Mouse (Mus musculus): ENCODE data around the gene Nectin1. TPM values are rescaled to one million over a fixed set of nuclear protein-coding genes. Genes with fewer than 3 reads are reported as not detected.

Nectin1 gene
- polyA plus RNA-seq (2012; rRNA removed), result 1.2 and 1.5 TPM in 2 replicates
- 1.1 and 1.5 TPM in 2 replicates for polyA plus RNA-seq (2014; fragmentation: Nextera tagmentation; extraction: Ambion mirVana)

GRCm38 (mm10) chr9:43743647-43744137 lies at the start of gene Nectin1:
TSS of gene Nectin1 (plus strand) at chr9:43743984.
- peak; percentile 77 for ATAC-seq (ENCODE audit: insufficient read depth)
- no peak within 1 kb of the TSS; the same call in 1 of the 2 replicates for H3K9ac ChIP-seq (replicated peaks)
- H3K36me3 ChIP-seq (replicated peaks; ENCODE audit: control insufficient read depth, insufficient read depth, low read depth), result no peaks in the 10 kb centered on the region
- H3K27me3 ChIP-seq (ENCODE audit: control insufficient read depth, insufficient read depth, low read length), result peaks cover 28% of the 10 kb centered on the region
- 0% methylated on average over 42 of the region's 51 CpGs for WGBS (ENCODE audit: insufficient replicate concordance)
- no peak within 1 kb of the TSS for H3K27ac ChIP-seq
- no peaks in the 10 kb centered on the region for H3K4me1 ChIP-seq (replicated peaks; ENCODE audit: control insufficient read depth in 2 of 2, insufficient read depth in 2 of 2, low read length in 1 of 2)
- H3K4me2 ChIP-seq (ENCODE audit: low read depth), result peak within 1 kb of the TSS; percentile 70
- peak within 1 kb of the TSS; percentile 50 to 52 for H3K4me3 ChIP-seq (ENCODE audit: insufficient read depth in 1 of 2, low read depth in 2 of 2, low read length in 2 of 2)
- DNase-seq (ENCODE audit: low read depth in 3 of 3, low spot score in 3 of 3), result peak in 2 of 3 experiments; percentile 36 to 38
- H3K9me3 ChIP-seq (ENCODE audit: control insufficient read depth, low read length), result no peaks in the 10 kb centered on the region
- no peak for TF ChIP-seq EP300 (IDR thresholded peaks at IDR 0.05; ENCODE audit: low read depth)
- TF ChIP-seq CTCF (IDR thresholded peaks at IDR 0.05; ENCODE audit: low read depth), result peak; percentile 84

DNA sequence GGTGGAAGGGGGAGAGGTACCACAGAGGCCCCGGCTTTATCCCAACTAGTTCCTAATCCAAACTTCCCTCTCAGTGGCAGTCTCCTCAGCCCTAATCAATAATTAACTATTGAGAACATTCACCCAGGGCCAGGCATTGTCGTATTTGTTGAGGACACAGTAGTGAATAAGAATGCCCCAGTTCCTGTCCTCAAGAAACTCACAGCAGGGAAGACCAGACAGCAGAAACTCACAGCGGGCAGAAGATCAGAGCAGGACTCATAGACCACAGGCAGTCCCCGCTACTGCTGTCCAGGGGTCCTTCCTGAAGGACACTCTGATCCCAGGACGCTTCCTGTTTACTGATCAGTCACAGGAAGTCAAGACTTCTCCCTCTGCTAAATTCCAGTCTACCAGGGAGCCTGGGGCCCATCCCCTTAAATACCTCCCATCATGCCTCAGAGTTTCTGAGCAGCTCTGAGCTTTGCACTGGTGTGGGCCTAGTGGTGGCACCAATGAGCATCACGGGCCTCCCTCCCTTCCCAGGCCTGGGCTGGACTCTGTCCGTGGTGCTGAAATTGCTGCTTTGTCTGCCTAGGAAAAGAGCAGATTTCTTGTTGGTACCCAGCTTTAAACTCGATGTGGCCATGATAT lies 45.6 kb upstream of the Nectin1 start:
- TF ChIP-seq CTCF (IDR thresholded peaks at IDR 0.05; ENCODE audit: low read depth) (0 out of 2 replicates have a peak, but pooled peaks have one; percentile 29), EP300 (IDR thresholded peaks at IDR 0.05; ENCODE audit: low read depth) (no peak)
- no peaks in the 10 kb centered on the region for H3K36me3 ChIP-seq (replicated peaks; ENCODE audit: control insufficient read depth, insufficient read depth, low read depth)
- WGBS (ENCODE audit: insufficient replicate concordance), result 9% methylated on average over 8 of the region's 8 CpGs
- DNase-seq (ENCODE audit: low read depth in 3 of 3, low spot score in 3 of 3) (peak; percentile 9 to 16 (median 14)), ATAC-seq (ENCODE audit: insufficient read depth) (no peak)
- H3K27ac ChIP-seq, result no peak overlapping the region
- H3K4me3 ChIP-seq (ENCODE audit: insufficient read depth in 1 of 2, low read depth in 2 of 2, low read length in 2 of 2), result no peak overlapping the region
- H3K4me1 ChIP-seq (replicated peaks; ENCODE audit: control insufficient read depth in 2 of 2, insufficient read depth in 2 of 2, low read length in 1 of 2), result no peaks in the 10 kb centered on the region
- H3K9me3 ChIP-seq (ENCODE audit: control insufficient read depth, low read length), result no peaks in the 10 kb centered on the region
- H3K4me2 ChIP-seq (ENCODE audit: low read depth), result no peak overlapping the region
- no peak overlapping the region for H3K9ac ChIP-seq (replicated peaks)
- no peaks in the 10 kb centered on the region for H3K27me3 ChIP-seq (ENCODE audit: control insufficient read depth, insufficient read depth, low read length)

- Histone ChIP-seq H3K4me2 (ENCODE audit: low read depth) (no peak overlapping the region), H3K27ac (no peak overlapping the region), H3K36me3 (replicated peaks; ENCODE audit: control insufficient read depth, insufficient read depth, low read depth) (no peaks in the 10 kb centered on the region), H3K27me3 (ENCODE audit: control insufficient read depth, insufficient read depth, low read length) (no peaks in the 10 kb centered on the region), H3K9ac (replicated peaks) (no peak overlapping the region), H3K4me3 (ENCODE audit: insufficient read depth in 1 of 2, low read depth in 2 of 2, low read length in 2 of 2) (no peak overlapping the region), H3K4me1 (replicated peaks; ENCODE audit: control insufficient read depth in 2 of 2, insufficient read depth in 2 of 2, low read length in 1 of 2) (no peaks in the 10 kb centered on the region), H3K9me3 (ENCODE audit: control insufficient read depth, low read length) (no peaks in the 10 kb centered on the region)
- ATAC-seq (ENCODE audit: insufficient read depth) (no peak), DNase-seq (ENCODE audit: low read depth in 3 of 3, low spot score in 3 of 3) (no peak)
- WGBS (ENCODE audit: insufficient replicate concordance), result 60% methylated on average over 10 of the region's 10 CpGs
- TF ChIP-seq CTCF (IDR thresholded peaks at IDR 0.05; ENCODE audit: low read depth), result no peak
- no peak for TF ChIP-seq EP300 (IDR thresholded peaks at IDR 0.05; ENCODE audit: low read depth)
Observed at GRCm38 (mm10) chr9:43698841-43699240, 44.9 kb upstream of the Nectin1 start.

GRCm38 (mm10) chr9:43699417-43700225 lies 44.2 kb upstream of the Nectin1 start:
- H3K4me3 ChIP-seq (ENCODE audit: insufficient read depth in 1 of 2, low read depth in 2 of 2, low read length in 2 of 2), result no peak overlapping the region
- no peak overlapping the region for H3K4me2 ChIP-seq (ENCODE audit: low read depth)
- WGBS (ENCODE audit: insufficient replicate concordance), result 49% methylated on average over 11 of the region's 11 CpGs
- no peaks in the 10 kb centered on the region for H3K9me3 ChIP-seq (ENCODE audit: control insufficient read depth, low read length)
- no peak for TF ChIP-seq CTCF (IDR thresholded peaks at IDR 0.05; ENCODE audit: low read depth)
- no peak for TF ChIP-seq EP300 (IDR thresholded peaks at IDR 0.05; ENCODE audit: low read depth)
- H3K27ac ChIP-seq, result no peak overlapping the region
- DNase-seq (ENCODE audit: low read depth in 3 of 3, low spot score in 3 of 3) (no peak), ATAC-seq (ENCODE audit: insufficient read depth) (no peak)
- no peaks in the 10 kb centered on the region for H3K4me1 ChIP-seq (replicated peaks; ENCODE audit: control insufficient read depth in 2 of 2, insufficient read depth in 2 of 2, low read length in 1 of 2)
- H3K27me3 ChIP-seq (ENCODE audit: control insufficient read depth, insufficient read depth, low read length), result no peaks in the 10 kb centered on the region
- H3K36me3 ChIP-seq (replicated peaks; ENCODE audit: control insufficient read depth, insufficient read depth, low read depth), result no peaks in the 10 kb centered on the region
- H3K9ac ChIP-seq (replicated peaks), result no peak overlapping the region

DNA sequence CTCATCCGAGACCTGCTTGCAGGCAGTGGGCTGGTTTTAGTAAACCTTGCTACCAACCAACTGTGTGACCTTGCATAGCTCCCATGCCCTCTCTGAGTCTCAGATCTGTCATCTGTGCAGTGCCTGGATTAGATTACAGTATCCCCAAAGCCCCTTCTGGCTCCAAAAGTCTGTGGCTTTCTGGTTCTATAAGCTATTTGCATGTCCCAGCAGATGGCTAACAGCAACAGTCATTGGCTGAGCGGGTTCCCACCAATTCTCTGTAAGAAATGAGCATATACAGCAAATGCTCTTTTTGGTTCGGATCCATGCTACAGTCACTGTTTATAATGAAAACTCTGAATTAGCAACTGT lies 43.6 kb upstream of the Nectin1 start:
- DNase-seq (ENCODE audit: low read depth in 3 of 3, low spot score in 3 of 3) (no peak), ATAC-seq (ENCODE audit: insufficient read depth) (no peak)
- WGBS (ENCODE audit: insufficient replicate concordance), result 55% methylated on average over 3 of the region's 3 CpGs
- Histone ChIP-seq H3K36me3 (replicated peaks; ENCODE audit: control insufficient read depth, insufficient read depth, low read depth) (no peaks in the 10 kb centered on the region), H3K4me2 (ENCODE audit: low read depth) (no peak overlapping the region), H3K4me1 (replicated peaks; ENCODE audit: control insufficient read depth in 2 of 2, insufficient read depth in 2 of 2, low read length in 1 of 2) (no peaks in the 10 kb centered on the region), H3K27me3 (ENCODE audit: control insufficient read depth, insufficient read depth, low read length) (no peaks in the 10 kb centered on the region), H3K27ac (no peak overlapping the region), H3K4me3 (ENCODE audit: insufficient read depth in 1 of 2, low read depth in 2 of 2, low read length in 2 of 2) (no peak overlapping the region), H3K9ac (replicated peaks) (no peak overlapping the region), H3K9me3 (ENCODE audit: control insufficient read depth, low read length) (no peaks in the 10 kb centered on the region)
- TF ChIP-seq CTCF (IDR thresholded peaks at IDR 0.05; ENCODE audit: low read depth) (no peak), EP300 (IDR thresholded peaks at IDR 0.05; ENCODE audit: low read depth) (no peak)

All from liver, embryonic 14.5 days (tissue).